Mouse (Mus musculus): ENCODE results near the gene Ms4a4d.

DNA sequence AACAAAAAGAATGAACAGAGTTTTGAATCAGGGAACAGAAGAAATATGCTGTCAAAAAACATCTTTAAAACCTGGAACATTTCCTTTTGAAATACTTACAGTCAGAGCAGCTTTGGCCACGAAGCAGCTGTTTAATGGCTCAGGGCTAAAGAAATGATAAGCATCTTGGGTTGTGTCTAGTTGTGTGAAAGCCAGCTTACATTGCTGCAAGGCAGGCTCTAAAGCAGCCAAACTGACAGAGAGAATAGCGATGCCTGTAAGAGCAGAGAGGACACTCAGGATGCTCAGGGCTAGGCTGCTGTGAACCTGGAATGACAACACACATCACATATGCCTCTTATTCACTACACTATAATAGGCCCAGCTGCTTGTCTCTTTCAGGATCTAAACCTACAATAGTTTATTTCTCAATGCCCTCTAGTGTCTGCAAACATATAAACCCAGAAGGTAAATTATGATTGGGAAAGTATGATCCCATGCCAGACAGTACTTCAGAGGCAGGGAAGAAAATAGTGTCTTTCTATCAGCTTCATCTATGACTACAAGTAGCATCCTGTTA, 53.4 kb downstream of the Ms4a4d start:
- TF ChIP-seq CTCF (IDR thresholded peaks at IDR 0.05; ENCODE audit: low read depth, low read length) (no peak), POLR2A (IDR thresholded peaks at IDR 0.05; ENCODE audit: insufficient read depth, low read length) (no peak)

All from ES-Bruce4 (cell line).